Mouse (Mus musculus) limb, embryonic 15.5 days (tissue): ENCODE data around the gene Tmem211. TPM values are rescaled to one million over a fixed set of nuclear protein-coding genes. Genes with fewer than 3 reads are reported as not detected.

Experiments used
- ATAC-seq: fragments of 200-750 bp; cut with Nextera tagmentation; 2 replicates; pipeline ENCODE4 v1.8.0; 2017; ENCODE audit warnings: low read depth, moderate TSS enrichment; ENCODE audit not compliant: insufficient number of reproducible peaks, low FRiP score, low TSS enrichment
- H3K27ac ChIP-seq: fragments of 300-500 bp; sonication (generic); 2 replicates; pipeline ENCODE4 v1.5.1; 2015; ENCODE audit warnings: moderate library complexity, mild to moderate bottlenecking, inconsistent platforms
- H3K27me3 ChIP-seq: fragments of 300-500 bp; sonication (generic); 2 replicates; pipeline ENCODE4 v1.6.1; 2015; ENCODE audit warnings: inconsistent platforms
- H3K36me3 ChIP-seq: fragments of 300-500 bp; sonication (generic); 2 replicates; pipeline ENCODE4 v1.6.1; 2015; ENCODE audit warnings: inconsistent platforms
- H3K4me1 ChIP-seq: fragments of 300-500 bp; sonication (generic); 2 replicates; pipeline ENCODE4 v1.6.1; 2015; ENCODE audit warnings: inconsistent platforms
- H3K4me2 ChIP-seq: fragments of 300-500 bp; sonication (generic); 2 replicates; pipeline ENCODE4 v1.6.1; 2015; ENCODE audit warnings: mild to moderate bottlenecking, inconsistent platforms
- H3K4me3 ChIP-seq: fragments of 300-500 bp; sonication (generic); 2 replicates; pipeline ENCODE4 v1.5.1; 2015; ENCODE audit warnings: mild to moderate bottlenecking, inconsistent platforms
- H3K9ac ChIP-seq: fragments of 300-500 bp; sonication (generic); 2 replicates; pipeline ENCODE4 v1.6.1; 2015; ENCODE audit warnings: inconsistent platforms
- H3K9me3 ChIP-seq: fragments of 300-500 bp; sonication (generic); 2 replicates; pipeline ENCODE4 v1.6.1; 2016; ENCODE audit warnings: inconsistent platforms
- WGBS: fragments of 180-500 bp; shearing (Covaris S2); methylation state at CpG from one replicate; pipeline ENCODE4 v1.1.7; 2015; 5-methylcytosine and 5-hydroxymethylcytosine counted together
- polyA plus RNA-seq: library from polyadenylated mRNA; unstranded; fragments of >200 nt; fragmentation: Nextera tagmentation; extraction: Ambion mirVana; gene quantifications from 2 replicates; pipeline ENCODE4 v1.2.1, GENCODE M21; 2015

The Tmem211 gene
- polyA plus RNA-seq, 1 experiment from 2014 or later: 0.28 TPM

GRCm38 (mm10) chr5:113199126-113199771 lies 27.5 kb upstream of the Tmem211 start:
- WGBS: 54% methylated on average over 8 of the region's 8 CpGs
- no peak overlapping the region for H3K4me2 ChIP-seq
- H3K4me3 ChIP-seq: no peak overlapping the region
- no peak for ATAC-seq
- H3K27me3 ChIP-seq: no peaks in the 10 kb centered on the region
- H3K9ac ChIP-seq: no peak overlapping the region
- H3K9me3 ChIP-seq: no peaks in the 10 kb centered on the region
- H3K27ac ChIP-seq: peak overlapping the region; percentile 59; the same call in 1 of the 2 replicates
- H3K36me3 ChIP-seq: no peaks in the 10 kb centered on the region
- H3K4me1 ChIP-seq: peaks cover 16% of the 10 kb centered on the region

- peaks cover 16% of the 10 kb centered on the region for H3K4me1 ChIP-seq
- no peaks in the 10 kb centered on the region for H3K27me3 ChIP-seq
- no peaks in the 10 kb centered on the region for H3K36me3 ChIP-seq
- no peak overlapping the region for H3K4me2 ChIP-seq
- H3K9me3 ChIP-seq: no peaks in the 10 kb centered on the region
- H3K4me3 ChIP-seq: no peak overlapping the region
- 0 out of 2 replicates have a peak overlapping the region, but pooled peaks have one; percentile 59 for H3K27ac ChIP-seq
- ATAC-seq: no peak
- 80% methylated on average over 10 of the region's 10 CpGs for WGBS
- H3K9ac ChIP-seq: no peak overlapping the region
Observed at GRCm38 (mm10) chr5:113199772-113200134, 27.0 kb upstream of the Tmem211 start.

GRCm38 (mm10) chr5:113204193-113204592 lies 22.5 kb upstream of the Tmem211 start:
- no peaks in the 10 kb centered on the region for H3K36me3 ChIP-seq
- 85% methylated on average over 9 of the region's 9 CpGs for WGBS
- H3K9me3 ChIP-seq: no peaks in the 10 kb centered on the region
- H3K27me3 ChIP-seq: no peaks in the 10 kb centered on the region
- H3K4me2 ChIP-seq: no peak overlapping the region
- H3K9ac ChIP-seq: no peak overlapping the region
- no peak for ATAC-seq
- H3K4me1 ChIP-seq: peaks cover 21% of the 10 kb centered on the region
- H3K4me3 ChIP-seq: no peak overlapping the region
- no peak overlapping the region for H3K27ac ChIP-seq

GRCm38 (mm10) chr5:113206670-113207352 lies 19.9 kb upstream of the Tmem211 start:
- H3K27me3 ChIP-seq: no peaks in the 10 kb centered on the region
- H3K9me3 ChIP-seq: no peaks in the 10 kb centered on the region
- no peak overlapping the region for H3K9ac ChIP-seq
- ATAC-seq: no peak
- 52% methylated on average over 9 of the region's 9 CpGs for whole genome bisulfite sequencing
- H3K4me2 ChIP-seq: no peak overlapping the region
- H3K4me3 ChIP-seq: no peak overlapping the region
- H3K36me3 ChIP-seq: no peaks in the 10 kb centered on the region
- H3K4me1 ChIP-seq: peaks cover 32% of the 10 kb centered on the region
- H3K27ac ChIP-seq: no peak overlapping the region

GRCm38 (mm10) chr5:113208048-113208447 lies 18.7 kb upstream of the Tmem211 start:
- H3K9ac ChIP-seq: no peak overlapping the region
- H3K9me3 ChIP-seq: no peaks in the 10 kb centered on the region
- H3K4me3 ChIP-seq: no peak overlapping the region
- no peaks in the 10 kb centered on the region for H3K27me3 ChIP-seq
- peaks cover 32% of the 10 kb centered on the region for H3K4me1 ChIP-seq
- ATAC-seq: no peak
- 29% methylated on average over 4 of the region's 4 CpGs for WGBS
- H3K27ac ChIP-seq: peak overlapping the region; percentile 83
- H3K36me3 ChIP-seq: no peaks in the 10 kb centered on the region
- H3K4me2 ChIP-seq: no peak overlapping the region

GRCm38 (mm10) chr5:113208622-113209400 lies 17.9 kb upstream of the Tmem211 start:
- peak; percentile 69 for ATAC-seq
- Histone ChIP-seq H3K27me3 (no peaks in the 10 kb centered on the region), H3K9ac (no peak overlapping the region), H3K27ac (peak overlapping the region; percentile 83), H3K4me2 (peak overlapping the region; percentile 19; the same call in 1 of the 2 replicates), H3K9me3 (no peaks in the 10 kb centered on the region), H3K36me3 (no peaks in the 10 kb centered on the region), H3K4me1 (peaks cover 32% of the 10 kb centered on the region), H3K4me3 (no peak overlapping the region)
- WGBS: 43% methylated on average over 11 of the region's 11 CpGs

- 43% methylated on average over 11 of the region's 11 CpGs for WGBS
- H3K36me3 ChIP-seq: no peaks in the 10 kb centered on the region
- H3K9ac ChIP-seq: no peak overlapping the region
- H3K4me2 ChIP-seq: peak overlapping the region; percentile 19; the same call in 1 of the 2 replicates
- H3K27ac ChIP-seq: peak overlapping the region; percentile 83
- H3K9me3 ChIP-seq: no peaks in the 10 kb centered on the region
- ATAC-seq: no peak
- no peaks in the 10 kb centered on the region for H3K27me3 ChIP-seq
- H3K4me1 ChIP-seq: peaks cover 35% of the 10 kb centered on the region
- H3K4me3 ChIP-seq: no peak overlapping the region
Observed at GRCm38 (mm10) chr5:113209401-113209750, 17.3 kb upstream of the Tmem211 start.

- Histone ChIP-seq H3K4me2 (no peak overlapping the region), H3K36me3 (no peaks in the 10 kb centered on the region), H3K9me3 (no peaks in the 10 kb centered on the region), H3K4me3 (no peak overlapping the region), H3K27me3 (no peaks in the 10 kb centered on the region), H3K27ac (peak overlapping the region; percentile 83), H3K9ac (no peak overlapping the region), H3K4me1 (peaks cover 35% of the 10 kb centered on the region)
- no peak for ATAC-seq
- WGBS: 82% methylated on average over 13 of the region's 13 CpGs
Observed at GRCm38 (mm10) chr5:113209898-113210297, 16.8 kb upstream of the Tmem211 start.

GRCm38 (mm10) chr5:113210314-113210713 lies 16.4 kb upstream of the Tmem211 start:
- H3K27ac ChIP-seq: peak overlapping the region; percentile 47; the same call in 1 of the 2 replicates
- no peaks in the 10 kb centered on the region for H3K36me3 ChIP-seq
- H3K27me3 ChIP-seq: no peaks in the 10 kb centered on the region
- peaks cover 35% of the 10 kb centered on the region for H3K4me1 ChIP-seq
- no peaks in the 10 kb centered on the region for H3K9me3 ChIP-seq
- no peak overlapping the region for H3K9ac ChIP-seq
- no peak overlapping the region for H3K4me2 ChIP-seq
- 76% methylated on average over 6 of the region's 6 CpGs for WGBS
- ATAC-seq: no peak
- H3K4me3 ChIP-seq: no peak overlapping the region

GRCm38 (mm10) chr5:113212156-113212835 lies 14.4 kb upstream of the Tmem211 start:
- H3K4me1 ChIP-seq: peaks cover 41% of the 10 kb centered on the region
- H3K9me3 ChIP-seq: no peaks in the 10 kb centered on the region
- no peak overlapping the region for H3K4me2 ChIP-seq
- 82% methylated on average over 10 of the region's 10 CpGs for WGBS
- H3K27me3 ChIP-seq: no peaks in the 10 kb centered on the region
- no peak overlapping the region for H3K9ac ChIP-seq
- H3K27ac ChIP-seq: no peak overlapping the region
- no peaks in the 10 kb centered on the region for H3K36me3 ChIP-seq
- H3K4me3 ChIP-seq: no peak overlapping the region
- ATAC-seq: no peak

GRCm38 (mm10) chr5:113214041-113214440 lies 12.7 kb upstream of the Tmem211 start:
- no peak overlapping the region for H3K4me3 ChIP-seq
- peaks cover 27% of the 10 kb centered on the region for H3K4me1 ChIP-seq
- peaks cover 5% of the 10 kb centered on the region for H3K27me3 ChIP-seq
- no peak overlapping the region for H3K4me2 ChIP-seq
- no peaks in the 10 kb centered on the region for H3K9me3 ChIP-seq
- H3K36me3 ChIP-seq: no peaks in the 10 kb centered on the region
- no peak for ATAC-seq
- WGBS: 83% methylated on average over 8 of the region's 8 CpGs
- H3K27ac ChIP-seq: 0 out of 2 replicates have a peak overlapping the region, but pooled peaks have one; percentile 34
- H3K9ac ChIP-seq: no peak overlapping the region
